Mouse (Mus musculus): ENCODE results near the gene Vav3. TPM values are rescaled to one million over a fixed set of nuclear protein-coding genes. Genes with fewer than 3 reads are reported as not detected.
"Not testable (repeated sequence)": the region's sequence is repeated elsewhere in the genome, so short reads cannot be mapped to it uniquely, and the experiment has no call there.

Vav3 gene
- total RNA-seq, 2 experiments from 2014 or later: 15.5 to 25.7 TPM

GRCm38 (mm10) chr3:109431285-109431684 is 90.8 kb downstream of the Vav3 start:
- ATAC-seq (replicated peaks; ENCODE audit: low FRiP score, poor library complexity, severe bottlenecking): no peak

- no peak for ATAC-seq (replicated peaks; ENCODE audit: low FRiP score, poor library complexity, severe bottlenecking)
Observed at GRCm38 (mm10) chr3:109438552-109438951, 98.1 kb downstream of the Vav3 start.

- ATAC-seq (replicated peaks; ENCODE audit: low FRiP score, poor library complexity, severe bottlenecking): no peak
Observed at GRCm38 (mm10) chr3:109439253-109439652, 98.8 kb downstream of the Vav3 start.

GRCm38 (mm10) chr3:109440001-109440400 is 99.5 kb downstream of the Vav3 start:
- no peak for ATAC-seq (replicated peaks; ENCODE audit: low FRiP score, poor library complexity, severe bottlenecking)

GRCm38 (mm10) chr3:109444077-109444476 is 103.6 kb downstream of the Vav3 start:
- no peak for ATAC-seq (replicated peaks; ENCODE audit: low FRiP score, poor library complexity, severe bottlenecking)

- no peak for ATAC-seq (replicated peaks; ENCODE audit: low FRiP score, poor library complexity, severe bottlenecking)
Observed at GRCm38 (mm10) chr3:109446903-109447302, 106.5 kb downstream of the Vav3 start.

GRCm38 (mm10) chr3:109448249-109448648 is 107.8 kb downstream of the Vav3 start:
- ATAC-seq (replicated peaks; ENCODE audit: low FRiP score, poor library complexity, severe bottlenecking): not testable (repeated sequence)

GRCm38 (mm10) chr3:109451966-109452365 is 111.5 kb downstream of the Vav3 start:
- ATAC-seq (replicated peaks; ENCODE audit: low FRiP score, poor library complexity, severe bottlenecking): no peak

GRCm38 (mm10) chr3:109454633-109455032 is 114.2 kb downstream of the Vav3 start:
- ATAC-seq (replicated peaks; ENCODE audit: low FRiP score, poor library complexity, severe bottlenecking): no peak

- no peak for ATAC-seq (replicated peaks; ENCODE audit: low FRiP score, poor library complexity, severe bottlenecking)
Observed at GRCm38 (mm10) chr3:109456340-109456739, 115.9 kb downstream of the Vav3 start.

GRCm38 (mm10) chr3:109463684-109464083 is 123.2 kb downstream of the Vav3 start:
- no peak for ATAC-seq (replicated peaks; ENCODE audit: low FRiP score, poor library complexity, severe bottlenecking)

- ATAC-seq (replicated peaks; ENCODE audit: low FRiP score, poor library complexity, severe bottlenecking): no peak
Observed at GRCm38 (mm10) chr3:109464600-109464999, 124.1 kb downstream of the Vav3 start.

- ATAC-seq (replicated peaks; ENCODE audit: low FRiP score, poor library complexity, severe bottlenecking): no peak
Observed at GRCm38 (mm10) chr3:109466541-109466940, 126.1 kb downstream of the Vav3 start.

GRCm38 (mm10) chr3:109467288-109467687 is 126.8 kb downstream of the Vav3 start:
- no peak for ATAC-seq (replicated peaks; ENCODE audit: low FRiP score, poor library complexity, severe bottlenecking)

- no peak for ATAC-seq (replicated peaks; ENCODE audit: low FRiP score, poor library complexity, severe bottlenecking)
Observed at GRCm38 (mm10) chr3:109469465-109469864, 129.0 kb downstream of the Vav3 start.

GRCm38 (mm10) chr3:109470651-109471255 is 130.3 kb downstream of the Vav3 start:
- ATAC-seq (replicated peaks; ENCODE audit: low FRiP score, poor library complexity, severe bottlenecking): no peak

- ATAC-seq (replicated peaks; ENCODE audit: low FRiP score, poor library complexity, severe bottlenecking): no peak
Observed at GRCm38 (mm10) chr3:109476521-109476920, 136.1 kb downstream of the Vav3 start.

- no peak for ATAC-seq (replicated peaks; ENCODE audit: low FRiP score, poor library complexity, severe bottlenecking)
Observed at GRCm38 (mm10) chr3:109478297-109478696, 137.8 kb downstream of the Vav3 start.

- ATAC-seq (replicated peaks; ENCODE audit: low FRiP score, poor library complexity, severe bottlenecking): no peak
Observed at GRCm38 (mm10) chr3:109480625-109481024, 140.2 kb downstream of the Vav3 start.

GRCm38 (mm10) chr3:109486786-109487185 is 146.3 kb downstream of the Vav3 start:
- no peak for ATAC-seq (replicated peaks; ENCODE audit: low FRiP score, poor library complexity, severe bottlenecking)

- no peak for ATAC-seq (replicated peaks; ENCODE audit: low FRiP score, poor library complexity, severe bottlenecking)
Observed at GRCm38 (mm10) chr3:109487823-109488222, 147.4 kb downstream of the Vav3 start.

- no peak for ATAC-seq (replicated peaks; ENCODE audit: low FRiP score, poor library complexity, severe bottlenecking)
Observed at GRCm38 (mm10) chr3:109488750-109489171, 148.3 kb downstream of the Vav3 start.

Data from erythroblast, adult 5-6 weeks (primary cell).